Mouse (Mus musculus): ENCODE data around the gene Phgr1. TPM values are rescaled to one million over a fixed set of nuclear protein-coding genes. Genes with fewer than 3 reads are reported as not detected.

The Phgr1 gene
- polyA plus RNA-seq, 1 experiment from 2014 or later, result not detected

- H3K27ac ChIP-seq, result no peak overlapping the region; the same call in 1 of the 2 replicates
- H3K4me3 ChIP-seq, result peak overlapping the region; percentile 35
- DNase-seq (ENCODE audit: low spot score), result no peak
- H3K9me3 ChIP-seq, result no peaks in the 10 kb centered on the region
- H3K36me3 ChIP-seq, result peaks cover 5% of the 10 kb centered on the region; the same call in 1 of the 2 replicates
- 55% methylated on average over 12 of the region's 12 CpGs for WGBS
- H3K4me1 ChIP-seq (replicated peaks), result peaks cover 13% of the 10 kb centered on the region
- H3K27me3 ChIP-seq (ENCODE audit: insufficient read depth, poor library complexity, severe bottlenecking), result peaks cover 53% of the 10 kb centered on the region
Observed at GRCm38 (mm10) chr2:118790221-118790550, 17.6 kb downstream of the Phgr1 start.

- peak overlapping the region; percentile 35 for H3K4me3 ChIP-seq
- H3K4me1 ChIP-seq (replicated peaks), result peaks cover 13% of the 10 kb centered on the region
- peak overlapping the region; percentile 29 for H3K27ac ChIP-seq
- peak; percentile 74 for DNase-seq (ENCODE audit: low spot score)
- H3K9me3 ChIP-seq, result no peaks in the 10 kb centered on the region
- WGBS, result 28% methylated on average over 44 of the region's 44 CpGs
- peaks cover 5% of the 10 kb centered on the region; the same call in 1 of the 2 replicates for H3K36me3 ChIP-seq
- peaks cover 53% of the 10 kb centered on the region for H3K27me3 ChIP-seq (ENCODE audit: insufficient read depth, poor library complexity, severe bottlenecking)
Observed at GRCm38 (mm10) chr2:118790551-118791525, 18.3 kb downstream of the Phgr1 start.

GRCm38 (mm10) chr2:118791591-118792258 lies 19.2 kb downstream of the Phgr1 start:
- Histone ChIP-seq H3K9me3 (no peaks in the 10 kb centered on the region), H3K27me3 (ENCODE audit: insufficient read depth, poor library complexity, severe bottlenecking) (peaks cover 53% of the 10 kb centered on the region), H3K4me3 (no peak overlapping the region), H3K27ac (no peak overlapping the region), H3K4me1 (replicated peaks) (peaks cover 13% of the 10 kb centered on the region), H3K36me3 (peaks cover 5% of the 10 kb centered on the region; the same call in 1 of the 2 replicates)
- no peak for DNase-seq (ENCODE audit: low spot score)
- 93% methylated on average over 26 of the region's 26 CpGs for WGBS

GRCm38 (mm10) chr2:118792259-118792613 lies 19.7 kb downstream of the Phgr1 start:
- peaks cover 51% of the 10 kb centered on the region for H3K27me3 ChIP-seq (ENCODE audit: insufficient read depth, poor library complexity, severe bottlenecking)
- DNase-seq (ENCODE audit: low spot score), result no peak
- peaks cover 13% of the 10 kb centered on the region for H3K4me1 ChIP-seq (replicated peaks)
- no peak overlapping the region for H3K27ac ChIP-seq
- no peak overlapping the region for H3K4me3 ChIP-seq
- H3K9me3 ChIP-seq, result no peaks in the 10 kb centered on the region
- 0 out of 2 replicates have a peak, but pooled peaks cover 3% of the 10 kb centered on the region for H3K36me3 ChIP-seq
- whole genome bisulfite sequencing, result 77% methylated on average over 4 of the region's 4 CpGs

- 85% methylated on average over 4 of the region's 4 CpGs for WGBS
- Histone ChIP-seq H3K27ac (no peak overlapping the region), H3K4me1 (replicated peaks) (peaks cover 13% of the 10 kb centered on the region), H3K9me3 (no peaks in the 10 kb centered on the region), H3K27me3 (ENCODE audit: insufficient read depth, poor library complexity, severe bottlenecking) (peaks cover 39% of the 10 kb centered on the region), H3K4me3 (no peak overlapping the region), H3K36me3 (no peaks in the 10 kb centered on the region)
- DNase-seq (ENCODE audit: low spot score), result no peak
Observed at GRCm38 (mm10) chr2:118793636-118794035, 21.1 kb downstream of the Phgr1 start.

GRCm38 (mm10) chr2:118802542-118803118 lies 30.1 kb downstream of the Phgr1 start:
- no peak for DNase-seq (ENCODE audit: low spot score)
- no peak overlapping the region for H3K4me3 ChIP-seq

GRCm38 (mm10) chr2:118804474-118804873 lies 31.9 kb downstream of the Phgr1 start:
- Histone ChIP-seq H3K27ac (no peak overlapping the region), H3K27me3 (ENCODE audit: insufficient read depth, poor library complexity, severe bottlenecking) (peaks cover 4% of the 10 kb centered on the region; the same call in 1 of the 2 replicates), H3K36me3 (no peaks in the 10 kb centered on the region), H3K4me1 (replicated peaks) (no peaks in the 10 kb centered on the region), H3K9me3 (no peaks in the 10 kb centered on the region), H3K4me3 (no peak overlapping the region)
- no peak for DNase-seq (ENCODE audit: low spot score)
- 87% methylated on average over 2 of the region's 2 CpGs for WGBS

More at GRCm38 (mm10) chr2:118802542-118803118, 30.1 kb downstream of the Phgr1 start:
- no peak overlapping the region for H3K27ac ChIP-seq
- H3K4me1 ChIP-seq (replicated peaks), result no peaks in the 10 kb centered on the region
- no peaks in the 10 kb centered on the region for H3K9me3 ChIP-seq
- H3K36me3 ChIP-seq, result no peaks in the 10 kb centered on the region
- WGBS, result 78% methylated on average over 4 of the region's 4 CpGs
- H3K27me3 ChIP-seq (ENCODE audit: insufficient read depth, poor library complexity, severe bottlenecking), result peaks cover 4% of the 10 kb centered on the region; the same call in 1 of the 2 replicates

- Histone ChIP-seq H3K9me3 (no peaks in the 10 kb centered on the region), H3K36me3 (no peaks in the 10 kb centered on the region), H3K27me3 (ENCODE audit: insufficient read depth, poor library complexity, severe bottlenecking) (peaks cover 4% of the 10 kb centered on the region; the same call in 1 of the 2 replicates), H3K27ac (no peak overlapping the region), H3K4me3 (no peak overlapping the region), H3K4me1 (replicated peaks) (no peaks in the 10 kb centered on the region)
- DNase-seq (ENCODE audit: low spot score), result no peak
- WGBS, result 72% methylated on average over 3 of the region's 3 CpGs
Observed at GRCm38 (mm10) chr2:118805137-118805536, 32.6 kb downstream of the Phgr1 start.

- peaks cover 4% of the 10 kb centered on the region; the same call in 1 of the 2 replicates for H3K27me3 ChIP-seq (ENCODE audit: insufficient read depth, poor library complexity, severe bottlenecking)
- H3K9me3 ChIP-seq, result no peaks in the 10 kb centered on the region
- H3K36me3 ChIP-seq, result no peaks in the 10 kb centered on the region
- DNase-seq (ENCODE audit: low spot score), result no peak
- no peaks in the 10 kb centered on the region for H3K4me1 ChIP-seq (replicated peaks)
- H3K4me3 ChIP-seq, result no peak overlapping the region
- WGBS, result 47% methylated on average over 3 of the region's 3 CpGs
- no peak overlapping the region for H3K27ac ChIP-seq
Observed at GRCm38 (mm10) chr2:118805756-118806155, 33.2 kb downstream of the Phgr1 start.

GRCm38 (mm10) chr2:118806860-118807259 lies 34.3 kb downstream of the Phgr1 start:
- WGBS, result 76% methylated on average over 4 of the region's 4 CpGs
- DNase-seq (ENCODE audit: low spot score), result no peak
- no peaks in the 10 kb centered on the region for H3K36me3 ChIP-seq
- H3K9me3 ChIP-seq, result no peaks in the 10 kb centered on the region
- peaks cover 4% of the 10 kb centered on the region; the same call in 1 of the 2 replicates for H3K27me3 ChIP-seq (ENCODE audit: insufficient read depth, poor library complexity, severe bottlenecking)
- H3K27ac ChIP-seq, result no peak overlapping the region
- no peak overlapping the region for H3K4me3 ChIP-seq
- no peaks in the 10 kb centered on the region for H3K4me1 ChIP-seq (replicated peaks)

GRCm38 (mm10) chr2:118810861-118811260 lies 38.3 kb downstream of the Phgr1 start:
- H3K27ac ChIP-seq, result no peak overlapping the region
- peaks cover 4% of the 10 kb centered on the region; the same call in 1 of the 2 replicates for H3K27me3 ChIP-seq (ENCODE audit: insufficient read depth, poor library complexity, severe bottlenecking)
- peaks cover 22% of the 10 kb centered on the region for H3K4me1 ChIP-seq (replicated peaks)
- no peaks in the 10 kb centered on the region for H3K9me3 ChIP-seq
- no peak for DNase-seq (ENCODE audit: low spot score)
- peaks cover 5% of the 10 kb centered on the region; the same call in 1 of the 2 replicates for H3K36me3 ChIP-seq
- WGBS, result 35% methylated on average over 2 of the region's 2 CpGs
- H3K4me3 ChIP-seq, result no peak overlapping the region

GRCm38 (mm10) chr2:118812724-118813123 lies 40.2 kb downstream of the Phgr1 start:
- Histone ChIP-seq H3K9me3 (no peaks in the 10 kb centered on the region), H3K4me3 (no peak overlapping the region), H3K27me3 (ENCODE audit: insufficient read depth, poor library complexity, severe bottlenecking) (no peaks in the 10 kb centered on the region), H3K36me3 (peaks cover 21% of the 10 kb centered on the region), H3K4me1 (replicated peaks) (peaks cover 23% of the 10 kb centered on the region), H3K27ac (no peak overlapping the region)
- WGBS, result 59% methylated on average over 1 of the region's 1 CpGs
- DNase-seq (ENCODE audit: low spot score), result no peak
